Mouse (Mus musculus) cerebellum, adult 11-12 months (tissue): Measurements from ENCODE around the gene H2-Q7.
"Not testable (repeated sequence)": the region's sequence is repeated elsewhere in the genome, so short reads cannot be mapped to it uniquely, and the experiment has no call there.

ENCODE experiments used
- DNase-seq: peaks from one replicate; pipeline ENCODE4 v3.0.0; 2022

H2-Q7 gene

GRCm38 (mm10) chr17:35438885-35439284, at the start of gene H2-Q7:
TSS of gene H2-Q7 (plus strand) at chr17:35439155.
- peak; percentile 22 for DNase-seq

- DNase-seq, result not testable (repeated sequence)
Measured at GRCm38 (mm10) chr17:35389796-35390195, 49.2 kb upstream of the H2-Q7 start.

- not testable (repeated sequence) for DNase-seq
Measured at GRCm38 (mm10) chr17:35392671-35393070, 46.3 kb upstream of the H2-Q7 start.

- not testable (repeated sequence) for DNase-seq
Measured at GRCm38 (mm10) chr17:35393864-35394800, 44.8 kb upstream of the H2-Q7 start.

- DNase-seq, result not testable (repeated sequence)
Measured at GRCm38 (mm10) chr17:35396956-35397355, 42.0 kb upstream of the H2-Q7 start.

GRCm38 (mm10) chr17:35413057-35413456, 25.9 kb upstream of the H2-Q7 start:
- DNase-seq, result not testable (repeated sequence)

GRCm38 (mm10) chr17:35415273-35416129, 23.5 kb upstream of the H2-Q7 start:
- not testable (repeated sequence) for DNase-seq

- DNase-seq, result no peak
Measured at GRCm38 (mm10) chr17:35418772-35419171, 20.2 kb upstream of the H2-Q7 start.

GRCm38 (mm10) chr17:35419564-35419963, 19.4 kb upstream of the H2-Q7 start:
- DNase-seq, result not testable (repeated sequence)

GRCm38 (mm10) chr17:35420206-35420810, 18.6 kb upstream of the H2-Q7 start:
- DNase-seq, result not testable (repeated sequence)

- not testable (repeated sequence) for DNase-seq
Measured at GRCm38 (mm10) chr17:35421331-35421730, 17.6 kb upstream of the H2-Q7 start.

GRCm38 (mm10) chr17:35422360-35422759, 16.6 kb upstream of the H2-Q7 start:
- not testable (repeated sequence) for DNase-seq

GRCm38 (mm10) chr17:35423131-35423810, 15.7 kb upstream of the H2-Q7 start:
- not testable (repeated sequence) for DNase-seq

GRCm38 (mm10) chr17:35424106-35424505, 14.8 kb upstream of the H2-Q7 start:
- DNase-seq, result not testable (repeated sequence)

GRCm38 (mm10) chr17:35424624-35425416, 14.1 kb upstream of the H2-Q7 start, which contains the start of gene H2-Q6:
TSS of gene H2-Q6 (plus strand) at chr17:35424850.
- not testable (repeated sequence) for DNase-seq

GRCm38 (mm10) chr17:35425474-35425873, 13.5 kb upstream of the H2-Q7 start:
- not testable (repeated sequence) for DNase-seq

- DNase-seq, result not testable (repeated sequence)
Measured at GRCm38 (mm10) chr17:35428883-35429282, 10.1 kb upstream of the H2-Q7 start.

- not testable (repeated sequence) for DNase-seq
Measured at GRCm38 (mm10) chr17:35430671-35431070, 8.3 kb upstream of the H2-Q7 start.

GRCm38 (mm10) chr17:35432167-35432566, 6.8 kb upstream of the H2-Q7 start:
- not testable (repeated sequence) for DNase-seq

- not testable (repeated sequence) for DNase-seq
Measured at GRCm38 (mm10) chr17:35434836-35435235, 4.1 kb upstream of the H2-Q7 start.

- not testable (repeated sequence) for DNase-seq
Measured at GRCm38 (mm10) chr17:35435577-35435976, 3.4 kb upstream of the H2-Q7 start.
